Mouse (Mus musculus) adrenal gland, postnatal 25 days (tissue): ENCODE data around the gene Ptch1. TPM values are rescaled to one million over a fixed set of nuclear protein-coding genes. Genes with fewer than 3 reads are reported as not detected.

ENCODE experiments used
- DNase-seq: peaks from one replicate; pipeline ENCODE4 v3.0.0; 2021; ENCODE audit warnings: mixed read lengths
- total RNA-seq: library from RNA; stranded (reverse); gene quantifications from 2 replicates; pipeline ENCODE4 v1.2.3, GENCODE M21; 2021

Ptch1 gene
- total RNA-seq, 1 experiment from 2014 or later, result 53.6 TPM

DNA sequence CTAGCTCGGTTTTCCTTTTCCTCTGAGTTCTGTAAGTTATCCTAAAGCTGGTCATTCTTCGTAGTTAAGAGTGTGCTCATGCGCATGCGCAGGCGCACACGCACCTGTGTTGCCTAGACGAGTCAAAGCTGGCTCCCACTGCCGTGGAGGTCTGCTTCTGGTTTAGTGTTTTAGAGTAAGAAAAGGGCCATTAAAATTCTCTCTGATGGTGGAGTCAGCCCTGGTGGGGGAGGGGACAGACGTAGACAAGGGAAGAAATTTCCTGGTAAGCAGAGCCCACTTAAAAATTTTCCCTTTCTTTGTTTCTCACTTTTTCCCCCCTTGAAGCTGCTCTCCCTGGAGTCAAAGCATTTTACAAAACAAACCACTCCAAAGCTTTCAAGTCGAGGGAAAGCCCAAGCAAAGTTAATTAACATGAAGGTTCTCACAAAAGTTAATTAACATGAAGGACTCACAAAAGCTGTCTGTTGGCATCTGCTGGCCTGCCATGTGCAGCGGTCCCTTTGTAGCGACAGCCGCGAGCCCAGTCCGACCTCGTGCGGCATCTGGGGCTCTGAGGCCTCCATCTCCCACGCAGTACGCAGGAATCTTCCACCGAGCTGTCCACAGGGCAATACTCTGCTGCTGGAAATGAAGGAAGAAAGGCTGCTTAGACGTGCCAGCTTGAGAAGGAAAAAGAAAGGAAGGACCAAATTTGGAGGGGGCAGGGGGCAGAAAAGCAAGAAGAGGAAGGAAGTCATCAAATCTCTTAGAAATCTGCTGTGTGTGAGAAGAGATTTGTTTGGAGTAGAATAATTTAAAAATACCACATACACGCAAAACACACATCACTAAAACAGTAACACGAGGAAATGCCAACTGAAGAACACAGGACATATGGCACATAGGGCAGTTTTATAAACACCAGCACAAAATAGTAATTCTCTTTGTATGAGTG, 76.5 kb downstream of the Ptch1 start, which contains the start of gene Fancc:
TSS of gene Fancc (minus strand) at position 633 of the 937 bp plus-strand sequence.
- DNase-seq, result no peak

DNA sequence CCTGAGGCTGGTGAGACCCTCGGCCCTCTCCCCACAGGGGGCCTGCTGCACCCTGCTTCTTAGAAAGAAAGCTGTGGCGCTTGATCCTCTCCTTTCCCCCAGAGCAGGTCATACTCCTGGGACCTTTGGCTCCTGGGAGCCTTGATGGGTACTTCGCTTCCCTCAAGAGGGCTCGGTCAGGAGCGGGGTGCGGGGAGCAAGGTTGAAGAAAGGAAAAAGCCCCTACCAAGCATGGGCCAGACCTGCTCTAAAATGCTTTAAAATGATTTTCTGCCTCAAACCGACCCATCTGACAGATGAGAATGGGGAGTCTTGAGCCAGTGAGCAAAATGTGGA, 85.7 kb downstream of the Ptch1 start:
- no peak for DNase-seq

GRCm38 (mm10) chr13:63486791-63487706, 86.3 kb downstream of the Ptch1 start:
- DNase-seq, result no peak

- DNase-seq, result no peak
Measured at GRCm38 (mm10) chr13:63475356-63475755, 98.0 kb downstream of the Ptch1 start.

Other genes starting within 250 kb of the Ptch1 start
- gene Fancc, start 76.3 kb downstream of the Ptch1 start, total RNA-seq, result 10.4 and 18.2 TPM in 2 replicates
- gene Ercc6l2, start 241.6 kb upstream of the Ptch1 start, total RNA-seq, result 36.2 and 37.4 TPM in 2 replicates